Mouse (Mus musculus) mature B cell (primary cell): ENCODE measurements around the gene Gm20498.

Experiments
- in situ Hi-C: fragments of 300-500 bp; cut with MboI; formaldehyde crosslinking; loops from 2 replicates; pipeline ENCODE4 v1.14.3; 2019

Gene Gm20498

GRCm38 (mm10) chr12:81332875-81333421 is 199.8 kb downstream of the Gm20498 start, which contains the start of gene Slc8a3:
Gene Slc8a3 (minus strand): TSS chr12:81333180.
- in situ Hi-C loops: no loop called here

GRCm38 (mm10) chr12:81331937-81332874 is 200.5 kb downstream of the Gm20498 start:
- in situ Hi-C loops: no loop called here

GRCm38 (mm10) chr12:81331046-81331638 is 201.6 kb downstream of the Gm20498 start:
- in situ Hi-C loops: no loop called here

- in situ Hi-C loops: no loop called here
Measured at GRCm38 (mm10) chr12:81324991-81325390, 207.7 kb downstream of the Gm20498 start.

GRCm38 (mm10) chr12:81324116-81324515 is 208.6 kb downstream of the Gm20498 start:
- in situ Hi-C loops: no loop called here

- in situ Hi-C loops: no loop called here
Measured at GRCm38 (mm10) chr12:81321021-81321420, 211.7 kb downstream of the Gm20498 start.

- in situ Hi-C loops: no loop called here
Measured at GRCm38 (mm10) chr12:81317811-81318210, 214.9 kb downstream of the Gm20498 start.

GRCm38 (mm10) chr12:81315953-81316352 is 216.8 kb downstream of the Gm20498 start:
- in situ Hi-C loops: no loop called here
